Mouse (Mus musculus) thymus, adult 2 months (tissue): Measurements from ENCODE around the gene Ccdc78.

Source experiments
- CTCF ChIP-seq: fragments of 200-500 bp; IDR thresholded peaks from 2 replicates; pipeline ENCODE4 v1.5.1; 2012; ENCODE audit warnings: mild to moderate bottlenecking, control low read depth, low read length, moderate library complexity, borderline replicate concordance; ENCODE audit not compliant: control insufficient read depth, poor library complexity, insufficient read depth; ENCODE audit errors: extremely low read depth
- POLR2A ChIP-seq: fragments of 200-500 bp; IDR thresholded peaks from 2 replicates; pipeline ENCODE4 v1.6.1; 2012; ENCODE audit warnings: mild to moderate bottlenecking, low read length, control low read depth, moderate library complexity; ENCODE audit not compliant: control insufficient read depth, poor library complexity, insufficient read depth; ENCODE audit errors: extremely low read depth

DNA sequence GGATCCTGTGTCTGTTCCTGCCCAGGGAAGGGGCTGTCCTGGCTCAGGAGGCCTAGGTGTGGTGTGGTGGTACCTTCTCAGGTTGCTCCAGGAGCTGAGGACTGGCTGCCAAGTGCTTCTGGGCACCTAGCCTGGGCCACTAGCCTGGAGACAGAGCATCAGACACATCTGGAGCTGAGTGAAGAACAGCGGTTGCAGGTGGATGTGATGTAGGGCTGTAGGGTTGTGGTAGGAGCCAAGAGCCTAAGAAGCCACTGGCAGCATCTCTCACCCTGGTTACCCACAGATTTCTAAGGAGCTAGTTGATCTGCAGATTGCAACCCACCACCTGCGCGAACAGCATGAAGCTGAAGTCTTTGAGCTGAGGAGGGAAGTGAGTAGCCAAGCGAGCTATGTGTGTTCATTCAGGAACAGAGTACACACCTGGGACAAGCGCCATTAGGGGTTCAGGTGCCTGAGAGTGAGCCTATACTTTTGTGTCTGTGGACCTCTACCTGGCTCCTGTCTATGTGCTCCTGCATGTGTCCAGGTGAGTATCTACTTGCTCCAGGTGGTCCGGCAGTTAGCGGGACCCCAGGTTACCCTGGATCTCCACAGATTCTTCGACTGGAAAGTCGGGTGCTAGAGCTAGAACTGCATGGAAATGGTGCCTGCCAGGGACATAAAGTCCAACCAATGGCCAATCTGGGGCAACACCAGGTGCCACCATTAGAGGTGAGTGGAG is 563 bp downstream of the Ccdc78 start:
- TF ChIP-seq CTCF = no peak
- TF ChIP-seq POLR2A = no peak
